Mouse (Mus musculus): ENCODE data around the gene Nfix.
A peak's percentile ranks its signal among the peaks of the same experiment; 100 is the strongest.

- TF ChIP-seq POLR2A (IDR thresholded peaks at IDR 0.05; ENCODE audit: insufficient read length, low read depth) (peak; percentile 95), E2F4 (IDR thresholded peaks at IDR 0.05; ENCODE audit: insufficient read depth) (no peak), REST (IDR thresholded peaks at IDR 0.05; ENCODE audit: insufficient read depth, insufficient read length) (peak; percentile 32), CEBPB (IDR thresholded peaks at IDR 0.05; ENCODE audit: insufficient read depth, poor library complexity, severe bottlenecking) (no peak), TCF12 (IDR thresholded peaks at IDR 0.05; ENCODE audit: insufficient read depth, poor library complexity, severe bottlenecking) (no peak), POLR2AphosphoS2 (IDR thresholded peaks at IDR 0.05; ENCODE audit: insufficient read length, low read depth) (peak; percentile 99), MYOD1 (IDR thresholded peaks at IDR 0.05; ENCODE audit: control insufficient read depth in 1 of 3, insufficient read length in 2 of 3, low read depth in 2 of 3) (peak in 1 of 3 experiments; percentile 31), MAX (IDR thresholded peaks at IDR 0.05; ENCODE audit: low read depth) (no peak), USF1 (IDR thresholded peaks at IDR 0.05; ENCODE audit: low read depth) (no peak)
These were observed 137.5 kb downstream of the Nfix start, which contains the start of gene Ier2 for GRCm38 (mm10) chr8:84662581-84663065.

Data from myocyte (in vitro differentiated cells).